Mouse (Mus musculus): ENCODE data around the gene Ep400.

GRCm38 (mm10) chr5:110638306-110639074, 132.0 kb downstream of the Ep400 start:
- TF ChIP-seq POLR2A (IDR thresholded peaks at IDR 0.05; ENCODE audit: low read depth, low read length), result no peak
- no peak for TF ChIP-seq CTCF (IDR thresholded peaks at IDR 0.05; ENCODE audit: extremely low read depth, insufficient read depth, insufficient read length, insufficient replicate concordance)
